Mouse (Mus musculus): ENCODE results near the gene Unc79. TPM values are rescaled to one million over a fixed set of nuclear protein-coding genes. Genes with fewer than 3 reads are reported as not detected.

Gene Unc79
- polyA plus RNA-seq, 1 experiment from 2014 or later: 0.18 TPM

- H3K9ac ChIP-seq (ENCODE audit: low read length): no peak overlapping the region
- H3K9me3 ChIP-seq (ENCODE audit: control insufficient read depth, low read length): no peaks in the 10 kb centered on the region
- no peaks in the 10 kb centered on the region for H3K27me3 ChIP-seq (ENCODE audit: control insufficient read depth, insufficient read depth, low read depth, low read length)
- H3K4me3 ChIP-seq (ENCODE audit: low read length): no peak overlapping the region
- no peaks in the 10 kb centered on the region for H3K36me3 ChIP-seq (ENCODE audit: control insufficient read depth, insufficient read depth, low read length)
- H3K4me2 ChIP-seq (ENCODE audit: low read depth, low read length): no peak overlapping the region
- H3K27ac ChIP-seq (ENCODE audit: low read length): no peak overlapping the region
- WGBS: 36% methylated on average over 5 of the region's 5 CpGs
- H3K4me1 ChIP-seq (replicated peaks; ENCODE audit: control insufficient read depth, insufficient read depth, low read length): 0 out of 2 replicates have a peak, but pooled peaks cover 2% of the 10 kb centered on the region
- ATAC-seq (ENCODE audit: low read depth): no peak
These were observed 244.3 kb downstream of the Unc79 start for GRCm38 (mm10) chr12:103192996-103193395.

GRCm38 (mm10) chr12:103202592-103203544 is 254.2 kb downstream of the Unc79 start:
- Histone ChIP-seq H3K9ac (ENCODE audit: low read length) (no peak overlapping the region), H3K9me3 (ENCODE audit: control insufficient read depth, low read length) (no peaks in the 10 kb centered on the region), H3K27ac (ENCODE audit: low read length) (no peak overlapping the region), H3K4me1 (replicated peaks; ENCODE audit: control insufficient read depth, insufficient read depth, low read length) (no peaks in the 10 kb centered on the region), H3K4me2 (ENCODE audit: low read depth, low read length) (no peak overlapping the region), H3K36me3 (ENCODE audit: control insufficient read depth, insufficient read depth, low read length) (no peaks in the 10 kb centered on the region), H3K27me3 (ENCODE audit: control insufficient read depth, insufficient read depth, low read depth, low read length) (no peaks in the 10 kb centered on the region), H3K4me3 (ENCODE audit: low read length) (no peak overlapping the region)
- WGBS: 23% methylated on average over 11 of the region's 11 CpGs
- ATAC-seq (ENCODE audit: low read depth): no peak

DNA sequence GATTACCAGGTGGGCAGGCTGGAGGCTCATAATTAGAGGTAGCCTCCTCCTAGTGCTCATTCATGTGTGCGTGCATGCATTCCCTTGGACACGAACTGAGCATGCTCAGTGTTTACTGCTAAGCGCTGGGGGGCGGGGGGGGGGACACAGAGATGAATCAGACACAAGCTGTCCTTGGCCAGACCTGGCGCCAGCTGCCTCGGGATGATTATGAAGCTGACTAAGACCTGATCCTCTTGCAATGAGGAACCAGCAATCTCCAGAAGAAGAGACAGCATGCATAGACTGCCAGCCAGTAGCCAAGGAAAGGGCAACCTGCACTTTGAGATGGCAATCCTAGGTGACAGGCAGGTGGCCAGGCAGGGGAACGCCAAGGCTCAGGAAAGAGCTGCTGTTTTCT is 256.9 kb downstream of the Unc79 start:
- WGBS: 74% methylated on average over 7 of the region's 7 CpGs

DNA sequence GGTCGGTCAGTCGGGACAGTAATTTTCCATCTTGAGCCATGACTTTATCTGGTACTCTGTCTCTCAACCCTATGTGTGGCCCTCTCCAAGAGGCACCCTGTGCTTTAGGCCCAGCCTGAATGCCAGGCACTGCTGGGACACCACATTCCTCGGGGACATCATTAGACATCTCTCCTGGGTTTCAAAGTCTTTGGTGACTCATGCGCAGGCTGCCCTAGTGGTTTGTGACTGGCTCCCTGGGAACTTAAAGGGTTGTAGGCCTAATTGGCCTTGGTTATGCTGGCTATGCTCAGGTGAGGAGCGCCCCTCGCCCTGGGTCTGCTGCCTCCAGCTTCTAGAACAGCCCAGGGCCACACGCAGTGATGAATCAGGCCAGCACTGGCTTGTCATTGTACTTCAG is 260.9 kb downstream of the Unc79 start:
- ATAC-seq (ENCODE audit: low read depth): no peak
- Histone ChIP-seq H3K9ac (ENCODE audit: low read length) (no peak overlapping the region), H3K4me1 (replicated peaks; ENCODE audit: control insufficient read depth, insufficient read depth, low read length) (no peaks in the 10 kb centered on the region), H3K36me3 (ENCODE audit: control insufficient read depth, insufficient read depth, low read length) (no peaks in the 10 kb centered on the region), H3K27me3 (ENCODE audit: control insufficient read depth, insufficient read depth, low read depth, low read length) (no peaks in the 10 kb centered on the region), H3K27ac (ENCODE audit: low read length) (no peak overlapping the region), H3K4me3 (ENCODE audit: low read length) (no peak overlapping the region), H3K4me2 (ENCODE audit: low read depth, low read length) (no peak overlapping the region), H3K9me3 (ENCODE audit: control insufficient read depth, low read length) (no peaks in the 10 kb centered on the region)
- 84% methylated on average over 7 of the region's 7 CpGs for WGBS

More for the DNA sequence above, 256.9 kb downstream of the Unc79 start:
- ATAC-seq (ENCODE audit: low read depth): no peak
- no peak overlapping the region for H3K27ac ChIP-seq (ENCODE audit: low read length)
- H3K9ac ChIP-seq (ENCODE audit: low read length): no peak overlapping the region
- H3K4me2 ChIP-seq (ENCODE audit: low read depth, low read length): no peak overlapping the region
- no peaks in the 10 kb centered on the region for H3K36me3 ChIP-seq (ENCODE audit: control insufficient read depth, insufficient read depth, low read length)
- H3K4me3 ChIP-seq (ENCODE audit: low read length): no peak overlapping the region
- H3K4me1 ChIP-seq (replicated peaks; ENCODE audit: control insufficient read depth, insufficient read depth, low read length): no peaks in the 10 kb centered on the region
- no peaks in the 10 kb centered on the region for H3K27me3 ChIP-seq (ENCODE audit: control insufficient read depth, insufficient read depth, low read depth, low read length)
- no peaks in the 10 kb centered on the region for H3K9me3 ChIP-seq (ENCODE audit: control insufficient read depth, low read length)

- no peak overlapping the region for H3K4me3 ChIP-seq (ENCODE audit: low read length)
- H3K4me1 ChIP-seq (replicated peaks; ENCODE audit: control insufficient read depth, insufficient read depth, low read length): no peaks in the 10 kb centered on the region
- H3K4me2 ChIP-seq (ENCODE audit: low read depth, low read length): no peak overlapping the region
- no peaks in the 10 kb centered on the region for H3K27me3 ChIP-seq (ENCODE audit: control insufficient read depth, insufficient read depth, low read depth, low read length)
- no peaks in the 10 kb centered on the region for H3K36me3 ChIP-seq (ENCODE audit: control insufficient read depth, insufficient read depth, low read length)
- no peak for ATAC-seq (ENCODE audit: low read depth)
- no peak overlapping the region for H3K27ac ChIP-seq (ENCODE audit: low read length)
- H3K9me3 ChIP-seq (ENCODE audit: control insufficient read depth, low read length): no peaks in the 10 kb centered on the region
- H3K9ac ChIP-seq (ENCODE audit: low read length): no peak overlapping the region
- 47% methylated on average over 5 of the region's 5 CpGs for WGBS
These were observed 262.4 kb downstream of the Unc79 start for GRCm38 (mm10) chr12:103211078-103211477.

DNA sequence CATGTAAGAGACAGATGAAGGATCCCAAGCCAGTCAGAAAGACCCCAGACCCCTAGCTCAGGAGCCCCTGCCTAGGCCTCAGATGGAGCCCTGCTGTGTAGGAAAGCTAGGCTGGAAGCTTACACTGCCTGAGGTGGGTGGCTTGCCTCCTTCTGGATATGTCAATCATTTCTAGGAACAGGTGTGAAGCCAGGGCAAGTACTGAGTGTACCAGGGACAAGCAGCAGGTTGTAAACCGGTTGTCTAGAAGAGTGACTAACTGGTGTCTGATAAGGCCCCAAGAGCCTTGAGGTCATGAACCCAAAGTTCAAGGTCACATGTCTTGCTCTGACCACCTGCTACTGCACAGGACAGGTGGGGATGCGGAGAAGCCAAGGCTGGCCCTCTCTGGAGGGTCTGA is 264.9 kb downstream of the Unc79 start:
- Histone ChIP-seq H3K4me3 (ENCODE audit: low read length) (no peak overlapping the region), H3K4me1 (replicated peaks; ENCODE audit: control insufficient read depth, insufficient read depth, low read length) (no peaks in the 10 kb centered on the region), H3K9me3 (ENCODE audit: control insufficient read depth, low read length) (no peaks in the 10 kb centered on the region), H3K9ac (ENCODE audit: low read length) (no peak overlapping the region), H3K27me3 (ENCODE audit: control insufficient read depth, insufficient read depth, low read depth, low read length) (no peaks in the 10 kb centered on the region), H3K4me2 (ENCODE audit: low read depth, low read length) (no peak overlapping the region), H3K27ac (ENCODE audit: low read length) (no peak overlapping the region), H3K36me3 (ENCODE audit: control insufficient read depth, insufficient read depth, low read length) (no peaks in the 10 kb centered on the region)
- 81% methylated on average over 2 of the region's 2 CpGs for WGBS
- peak; percentile 26; the same call in 1 of the 2 replicates for ATAC-seq (ENCODE audit: low read depth)

- Histone ChIP-seq H3K4me3 (ENCODE audit: low read length) (no peak overlapping the region), H3K27ac (ENCODE audit: low read length) (no peak overlapping the region)
These were observed 265.6 kb downstream of the Unc79 start for GRCm38 (mm10) chr12:103214270-103214669.

DNA sequence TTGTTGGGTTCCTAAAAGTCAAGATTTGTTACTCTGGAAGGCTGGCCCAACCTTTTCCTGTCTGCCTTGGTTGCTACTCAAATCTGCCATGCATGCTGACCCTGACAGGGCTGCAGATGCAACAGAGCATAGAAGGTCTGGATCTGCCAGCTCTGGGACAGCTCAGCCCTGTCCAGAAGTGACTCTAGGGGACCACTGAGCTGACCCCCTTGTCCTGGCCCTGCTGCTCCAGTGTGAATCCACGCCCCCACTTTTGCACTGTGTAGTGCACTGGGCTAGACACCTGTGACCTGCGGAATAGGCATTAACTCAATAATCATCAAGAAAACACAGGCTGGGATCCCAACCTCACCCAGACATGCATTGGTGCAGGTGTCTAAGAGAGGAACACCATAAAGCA is 266.1 kb downstream of the Unc79 start:
- no peak overlapping the region for H3K4me3 ChIP-seq (ENCODE audit: low read length)
- H3K27ac ChIP-seq (ENCODE audit: low read length): no peak overlapping the region
- no peaks in the 10 kb centered on the region for H3K4me1 ChIP-seq (replicated peaks; ENCODE audit: control insufficient read depth, insufficient read depth, low read length)
- no peak overlapping the region for H3K9ac ChIP-seq (ENCODE audit: low read length)
- no peaks in the 10 kb centered on the region for H3K36me3 ChIP-seq (ENCODE audit: control insufficient read depth, insufficient read depth, low read length)
- no peak overlapping the region for H3K4me2 ChIP-seq (ENCODE audit: low read depth, low read length)
- no peak for ATAC-seq (ENCODE audit: low read depth)
- no peaks in the 10 kb centered on the region for H3K9me3 ChIP-seq (ENCODE audit: control insufficient read depth, low read length)
- WGBS: 88% methylated on average over 2 of the region's 2 CpGs
- no peaks in the 10 kb centered on the region for H3K27me3 ChIP-seq (ENCODE audit: control insufficient read depth, insufficient read depth, low read depth, low read length)

More at GRCm38 (mm10) chr12:103214270-103214669, 265.6 kb downstream of the Unc79 start:
- Histone ChIP-seq H3K9ac (ENCODE audit: low read length) (no peak overlapping the region), H3K36me3 (ENCODE audit: control insufficient read depth, insufficient read depth, low read length) (no peaks in the 10 kb centered on the region), H3K4me1 (replicated peaks; ENCODE audit: control insufficient read depth, insufficient read depth, low read length) (no peaks in the 10 kb centered on the region), H3K4me2 (ENCODE audit: low read depth, low read length) (no peak overlapping the region), H3K9me3 (ENCODE audit: control insufficient read depth, low read length) (no peaks in the 10 kb centered on the region), H3K27me3 (ENCODE audit: control insufficient read depth, insufficient read depth, low read depth, low read length) (no peaks in the 10 kb centered on the region)
- peak; percentile 70 for ATAC-seq (ENCODE audit: low read depth)
- WGBS: 23% methylated on average over 10 of the region's 10 CpGs

DNA sequence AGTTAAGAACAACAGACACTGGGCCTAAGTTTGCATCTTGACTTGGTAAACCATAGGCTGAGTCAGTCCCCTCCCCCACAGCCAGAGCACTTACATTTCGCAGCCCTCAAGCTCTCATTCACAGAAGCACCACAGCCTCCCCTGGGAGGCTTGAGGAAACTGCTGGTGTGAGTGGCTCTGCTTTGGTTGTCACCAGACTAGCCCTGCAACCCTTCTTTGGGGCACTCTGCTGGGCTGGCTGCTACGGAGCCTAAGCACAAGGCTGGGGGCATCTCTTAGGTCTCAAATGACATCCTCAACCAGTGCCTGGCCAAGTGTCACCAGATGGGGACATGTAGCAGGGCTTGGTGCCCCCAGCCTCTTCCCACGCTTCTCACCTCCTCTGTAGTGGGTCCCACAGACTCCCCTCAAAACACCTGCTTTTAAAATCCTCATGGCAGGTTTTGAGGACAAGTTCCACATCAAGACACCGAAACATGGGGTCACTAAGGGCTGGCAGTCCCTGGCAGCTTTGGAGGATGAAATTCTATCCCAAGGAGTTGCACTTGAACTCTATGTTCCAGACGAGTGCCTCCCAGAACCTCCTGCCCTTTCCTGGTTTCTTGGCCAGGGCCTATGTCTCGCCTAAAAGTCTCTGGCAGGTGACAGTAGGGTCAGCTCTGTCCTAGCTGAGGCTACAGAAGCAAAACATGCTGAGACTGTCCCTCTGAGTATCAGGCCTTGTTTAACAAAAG is 267.4 kb downstream of the Unc79 start:
- Histone ChIP-seq H3K27ac (ENCODE audit: low read length) (no peak overlapping the region), H3K27me3 (ENCODE audit: control insufficient read depth, insufficient read depth, low read depth, low read length) (no peaks in the 10 kb centered on the region), H3K36me3 (ENCODE audit: control insufficient read depth, insufficient read depth, low read length) (no peaks in the 10 kb centered on the region), H3K4me2 (ENCODE audit: low read depth, low read length) (no peak overlapping the region), H3K4me3 (ENCODE audit: low read length) (no peak overlapping the region), H3K4me1 (replicated peaks; ENCODE audit: control insufficient read depth, insufficient read depth, low read length) (no peaks in the 10 kb centered on the region), H3K9ac (ENCODE audit: low read length) (no peak overlapping the region), H3K9me3 (ENCODE audit: control insufficient read depth, low read length) (no peaks in the 10 kb centered on the region)
- WGBS: 49% methylated on average over 6 of the region's 6 CpGs
- no peak for ATAC-seq (ENCODE audit: low read depth)

Data from lung, embryonic 16.5 days (tissue).